Mouse (Mus musculus) ES-E14 (cell line): ENCODE data around the gene Olfr412.

Experiments used
- HCFC1 ChIP-seq: IDR thresholded peaks from 2 replicates; pipeline ENCODE4 v1.6.1; 2012; ENCODE audit warnings: low read length, inconsistent platforms, borderline replicate concordance; ENCODE audit not compliant: insufficient read depth
- MAFK ChIP-seq: IDR thresholded peaks from 2 replicates; pipeline ENCODE4 v1.6.1; 2014; ENCODE audit warnings: mild to moderate bottlenecking, low read depth, low read length, inconsistent platforms; ENCODE audit not compliant: insufficient read depth
- ZC3H11A ChIP-seq: IDR thresholded peaks from 2 replicates; pipeline ENCODE4 v1.6.1; 2012; ENCODE audit warnings: low read depth, mild to moderate bottlenecking, inconsistent platforms, low read length, borderline replicate concordance
- ZNF384 ChIP-seq: IDR thresholded peaks from 2 replicates; pipeline ENCODE4 v1.6.1; 2012; ENCODE audit warnings: low read depth, low read length, inconsistent platforms

DNA sequence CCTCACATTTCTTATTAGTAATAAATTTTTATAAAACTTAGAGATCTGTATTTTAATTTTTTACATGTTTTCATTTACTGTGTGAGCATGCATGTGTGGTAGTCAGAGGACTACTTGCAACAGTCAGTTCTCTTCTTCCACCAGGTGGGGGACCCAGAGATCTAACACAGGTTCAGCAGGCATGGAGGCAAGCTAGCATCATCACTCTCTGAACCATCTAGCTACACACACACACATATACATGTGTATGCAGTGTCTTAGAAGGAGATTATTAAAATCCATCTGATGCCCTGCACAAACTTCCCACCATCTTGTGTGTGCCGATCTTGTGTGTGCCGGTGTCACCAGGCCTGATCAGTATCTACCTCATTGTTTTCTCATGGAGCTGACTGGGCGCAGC, 15.0 kb downstream of the Olfr412 start:
- TF ChIP-seq ZC3H11A (peak; percentile 97), MAFK (no peak), HCFC1 (no peak), ZNF384 (no peak)
